8 mouse cellular contexts compared by ENCODE assay signal in genomic region chr5:129941495-129942045, GRCm38 (mm10). TPM values are rescaled to one million over a fixed set of nuclear protein-coding genes. Genes with fewer than 3 reads are reported as not detected.
DNase-seq lines count a peak whose midpoint lies in the region; ATAC-seq lines count a peak whose summit lies in the region.

Gene Vkorc1l1, plus strand, starts transcription at chr5:129941970.

- under 1% methylated on average over 58 of the region's 59 CpGs for WGBS in heart, embryonic 13.5 days
- WGBS in liver, embryonic 12.5 days (ENCODE audit: insufficient replicate concordance), result 1% methylated on average over 59 of the region's 59 CpGs
- WGBS in stomach, embryonic 15.5 days, result under 1% methylated on average over 59 of the region's 59 CpGs

- peak; percentile 95 for ATAC-seq in heart, embryonic 13.5 days (ENCODE audit: extremely low read depth, insufficient number of reproducible peaks, low FRiP score, low TSS enrichment)
- ATAC-seq in liver, embryonic 12.5 days, result peak; percentile 95
- peak; percentile 98 for ATAC-seq in stomach, embryonic 15.5 days (ENCODE audit: insufficient read depth, low FRiP score, low read depth)

- peak within 1 kb of the TSS; percentile 57 for H3K27ac ChIP-seq in brown adipose tissue, adult 24 weeks (replicated peaks; ENCODE audit: low read depth, low read length)
- peak within 1 kb of the TSS; percentile 80 for H3K27ac ChIP-seq in heart, embryonic 13.5 days (replicated peaks)
- peak within 1 kb of the TSS; percentile 96 for H3K27ac ChIP-seq in liver, embryonic 12.5 days
- peak within 1 kb of the TSS; percentile 67 for H3K27ac ChIP-seq in stomach, embryonic 15.5 days

- no peaks in the 10 kb centered on the region for H3K4me1 ChIP-seq in brown adipose tissue, adult 24 weeks (ENCODE audit: control insufficient read depth, insufficient read depth, insufficient read length, low read length)
- H3K4me1 ChIP-seq in heart, embryonic 13.5 days, result peaks cover 11% of the 10 kb centered on the region
- H3K4me1 ChIP-seq in liver, embryonic 12.5 days, result peaks cover 38% of the 10 kb centered on the region
- H3K4me1 ChIP-seq in stomach, embryonic 15.5 days, result no peaks in the 10 kb centered on the region

- peak; percentile 99 for DNase-seq in CD4-positive, CD25-positive, alpha-beta regulatory T cell, adult 2 months (ENCODE audit: low read depth, low spot score)
- DNase-seq in fat pad, adult 2 months (ENCODE audit: extremely low read depth, low read depth, low spot score), result peak; percentile 93
- DNase-seq in kidney, postnatal 10 days, result peak; percentile 99
- peak; percentile 99 for DNase-seq in natural killer cell, adult 2 months (ENCODE audit: low spot score in 2 of 2)

- H3K4me2 ChIP-seq in heart, embryonic 13.5 days, result peak within 1 kb of the TSS; percentile 86
- H3K4me2 ChIP-seq in liver, embryonic 12.5 days, result peak within 1 kb of the TSS; percentile 83
- H3K4me2 ChIP-seq in stomach, embryonic 15.5 days, result peak within 1 kb of the TSS; percentile 67

- H3K36me3 ChIP-seq in heart, embryonic 13.5 days, result peaks cover 11% of the 10 kb centered on the region
- peaks cover 16% of the 10 kb centered on the region for H3K36me3 ChIP-seq in liver, embryonic 12.5 days
- H3K36me3 ChIP-seq in stomach, embryonic 15.5 days, result 0 out of 2 replicates have a peak, but pooled peaks cover 3% of the 10 kb centered on the region

- no peaks in the 10 kb centered on the region for H3K27me3 ChIP-seq in heart, embryonic 13.5 days (replicated peaks)
- no peaks in the 10 kb centered on the region for H3K27me3 ChIP-seq in liver, embryonic 12.5 days (replicated peaks)
- no peaks in the 10 kb centered on the region for H3K27me3 ChIP-seq in stomach, embryonic 15.5 days (replicated peaks)

- peak within 1 kb of the TSS; percentile 76 for H3K4me3 ChIP-seq in brown adipose tissue, adult 24 weeks (ENCODE audit: insufficient read depth, low read depth, low read length)
- peak within 1 kb of the TSS; percentile 91 for H3K4me3 ChIP-seq in heart, embryonic 13.5 days
- peak within 1 kb of the TSS; percentile 96 for H3K4me3 ChIP-seq in liver, embryonic 12.5 days
- H3K4me3 ChIP-seq in stomach, embryonic 15.5 days (replicated peaks), result peak within 1 kb of the TSS; percentile 78

- H3K9me3 ChIP-seq in heart, embryonic 13.5 days, result no peaks in the 10 kb centered on the region
- no peaks in the 10 kb centered on the region for H3K9me3 ChIP-seq in liver, embryonic 12.5 days (replicated peaks)
- no peaks in the 10 kb centered on the region for H3K9me3 ChIP-seq in stomach, embryonic 15.5 days

- H3K9ac ChIP-seq in heart, embryonic 13.5 days, result peak within 1 kb of the TSS; percentile 94
- H3K9ac ChIP-seq in liver, embryonic 12.5 days, result peak within 1 kb of the TSS; percentile 95
- peak within 1 kb of the TSS; percentile 86 for H3K9ac ChIP-seq in stomach, embryonic 15.5 days

RNA-seq across cellular contexts. Expression of gene Vkorc1l1, which starts in this region (rescaled TPM):
- polyA plus RNA-seq in brown adipose tissue, adult 24 weeks (2012; ENCODE audit: insufficient read depth, insufficient read length, missing spikeins), result 31.1 and 41.5 TPM in 2 replicates
- polyA plus RNA-seq in heart, embryonic 13.5 days (2015; fragmentation: Nextera tagmentation; extraction: Ambion mirVana), result 13.7 and 14.3 TPM in 2 replicates
- polyA plus RNA-seq in liver, embryonic 12.5 days (2016; fragmentation: Nextera tagmentation; extraction: Ambion mirVana), result 29.8 and 31.2 TPM in 2 replicates
- 24.5 and 28.0 TPM in 2 replicates for polyA plus RNA-seq in stomach, embryonic 15.5 days (2015; fragmentation: Nextera tagmentation; extraction: Ambion mirVana)

Comparison
In these comparisons a context has a peak if more than half of its experiments do, and no peak if none do; other contexts are left out.
1. Peak in every context shown above with its lines: DNase-seq, ATAC-seq, H3K4me3 ChIP-seq and H3K27ac ChIP-seq.